Mouse (Mus musculus): ENCODE measurements around the gene Dynlt1a. TPM values are rescaled to one million over a fixed set of nuclear protein-coding genes. Genes with fewer than 3 reads are reported as not detected.
A peak's percentile ranks its signal among the peaks of the same experiment; 100 is the strongest.
"Not testable (repeated sequence)": the region's sequence is repeated elsewhere in the genome, so short reads cannot be mapped to it uniquely, and the experiment has no call there.

Gene Dynlt1a
- polyA plus RNA-seq, 1 experiment from 2014 or later, result 17.5 TPM

DNA sequence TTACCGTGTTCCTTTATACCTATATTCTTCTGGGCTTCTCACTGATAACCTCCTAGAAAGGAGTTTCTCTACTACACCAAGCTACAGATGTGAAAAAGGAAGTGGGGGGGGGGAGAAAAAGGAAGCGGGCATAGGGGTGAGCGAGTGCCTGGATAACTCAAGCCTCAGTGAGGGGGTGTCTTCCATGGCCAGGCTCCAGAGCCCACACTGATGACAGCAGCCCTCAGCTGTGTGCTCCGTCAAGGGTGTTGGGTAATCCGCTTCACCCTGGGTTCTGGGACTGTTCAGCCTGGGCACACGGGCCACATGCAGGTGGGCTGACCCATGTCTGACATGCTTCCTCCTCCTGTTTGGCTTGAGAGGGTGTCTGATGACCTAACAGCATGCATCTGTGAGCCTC is 45.3 kb downstream of the Dynlt1a start:
- H3K36me3 ChIP-seq (ENCODE audit: control insufficient read depth, insufficient read depth, low read length); H3K4me1 ChIP-seq (ENCODE audit: control insufficient read depth, insufficient read depth, low read length); H3K9ac ChIP-seq (ENCODE audit: low read depth, low read length); H3K27ac ChIP-seq (ENCODE audit: low read depth, low read length); H3K4me2 ChIP-seq (replicated peaks; ENCODE audit: low read depth, low read length); H3K4me3 ChIP-seq (ENCODE audit: low read length); H3K9me3 ChIP-seq (ENCODE audit: control insufficient read depth, low read length); ATAC-seq (ENCODE audit: low FRiP score, low TSS enrichment); H3K27me3 ChIP-seq (ENCODE audit: control insufficient read depth, insufficient read depth, low read length): not testable (repeated sequence)
- 92% methylated on average over 6 of the region's 6 CpGs for WGBS

GRCm38 (mm10) chr17:6270840-6271239 is 46.5 kb downstream of the Dynlt1a start:
- H3K36me3 ChIP-seq (ENCODE audit: control insufficient read depth, insufficient read depth, low read length); H3K27me3 ChIP-seq (ENCODE audit: control insufficient read depth, insufficient read depth, low read length); H3K4me1 ChIP-seq (ENCODE audit: control insufficient read depth, insufficient read depth, low read length); H3K27ac ChIP-seq (ENCODE audit: low read depth, low read length); ATAC-seq (ENCODE audit: low FRiP score, low TSS enrichment); H3K9me3 ChIP-seq (ENCODE audit: control insufficient read depth, low read length): not testable (repeated sequence)
- Histone ChIP-seq H3K4me3 (ENCODE audit: low read length) (peak overlapping the region; percentile 49), H3K9ac (ENCODE audit: low read depth, low read length) (peak overlapping the region; percentile 60; the same call in 1 of the 2 replicates), H3K4me2 (replicated peaks; ENCODE audit: low read depth, low read length) (peak overlapping the region; percentile 51)
- under 1% methylated on average over 23 of the region's 25 CpGs for WGBS

GRCm38 (mm10) chr17:6269876-6270831 is 47.1 kb downstream of the Dynlt1a start:
- peak; percentile 85 for ATAC-seq (ENCODE audit: low FRiP score, low TSS enrichment)
- H3K27ac ChIP-seq (ENCODE audit: low read depth, low read length); H3K4me1 ChIP-seq (ENCODE audit: control insufficient read depth, insufficient read depth, low read length); H3K27me3 ChIP-seq (ENCODE audit: control insufficient read depth, insufficient read depth, low read length); H3K9me3 ChIP-seq (ENCODE audit: control insufficient read depth, low read length); H3K36me3 ChIP-seq (ENCODE audit: control insufficient read depth, insufficient read depth, low read length): not testable (repeated sequence)
- H3K4me2 ChIP-seq (replicated peaks; ENCODE audit: low read depth, low read length), result peak overlapping the region; percentile 51
- peak overlapping the region; percentile 60 for H3K9ac ChIP-seq (ENCODE audit: low read depth, low read length)
- 1% methylated on average over 43 of the region's 84 CpGs for WGBS
- H3K4me3 ChIP-seq (ENCODE audit: low read length), result peak overlapping the region; percentile 49

DNA sequence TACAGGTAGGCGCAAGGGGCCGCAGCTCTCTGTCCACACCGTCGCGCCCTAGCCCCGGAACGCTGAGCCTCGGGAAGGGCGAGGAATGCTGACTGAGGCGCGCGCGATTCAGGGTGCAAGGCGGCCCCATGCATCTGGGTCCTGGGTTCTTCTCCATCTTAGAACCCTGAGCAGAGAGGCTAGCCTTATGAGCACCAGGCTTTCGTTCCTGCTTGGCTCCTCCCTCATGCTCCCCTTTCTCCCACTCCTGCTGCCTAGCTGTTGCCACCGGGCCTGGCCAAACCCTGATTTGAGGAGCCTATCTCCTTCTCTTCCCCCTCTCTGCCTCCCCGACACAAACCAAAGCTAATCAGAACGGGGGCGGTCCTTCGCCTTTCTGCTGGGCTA is 60.2 kb downstream of the Dynlt1a start:
- not testable (repeated sequence) for H3K9ac ChIP-seq (ENCODE audit: low read depth, low read length); H3K4me3 ChIP-seq (ENCODE audit: low read length); H3K27me3 ChIP-seq (ENCODE audit: control insufficient read depth, insufficient read depth, low read length); H3K36me3 ChIP-seq (ENCODE audit: control insufficient read depth, insufficient read depth, low read length); H3K4me1 ChIP-seq (ENCODE audit: control insufficient read depth, insufficient read depth, low read length); ATAC-seq (ENCODE audit: low FRiP score, low TSS enrichment); H3K27ac ChIP-seq (ENCODE audit: low read depth, low read length); H3K9me3 ChIP-seq (ENCODE audit: control insufficient read depth, low read length)
- peak overlapping the region; percentile 39; the same call in 1 of the 2 replicates for H3K4me2 ChIP-seq (replicated peaks; ENCODE audit: low read depth, low read length)
- 1% methylated on average over 6 of the region's 20 CpGs for WGBS

GRCm38 (mm10) chr17:6256400-6257069 is 60.8 kb downstream of the Dynlt1a start, which contains the start of gene Tmem181a:
Tmem181a (plus strand) TSS chr17:6256860.
- H3K4me1 ChIP-seq (ENCODE audit: control insufficient read depth, insufficient read depth, low read length); H3K9me3 ChIP-seq (ENCODE audit: control insufficient read depth, low read length); H3K9ac ChIP-seq (ENCODE audit: low read depth, low read length); H3K27me3 ChIP-seq (ENCODE audit: control insufficient read depth, insufficient read depth, low read length); H3K36me3 ChIP-seq (ENCODE audit: control insufficient read depth, insufficient read depth, low read length); H3K27ac ChIP-seq (ENCODE audit: low read depth, low read length): not testable (repeated sequence)
- Histone ChIP-seq H3K4me3 (ENCODE audit: low read length) (peak within 1 kb of the TSS; percentile 9; the same call in 1 of the 2 replicates), H3K4me2 (replicated peaks; ENCODE audit: low read depth, low read length) (peak within 1 kb of the TSS; percentile 39)
- under 1% methylated on average over 19 of the region's 51 CpGs for WGBS
- peak; percentile 71; the same call in 1 of the 2 replicates for ATAC-seq (ENCODE audit: low FRiP score, low TSS enrichment)

Other genes with a start within 250 kb of the Dynlt1a start
- gene Serac1, start 237.8 kb downstream of the Dynlt1a start, polyA plus RNA-seq (2014; fragmentation: Nextera tagmentation; extraction: Ambion mirVana), result 4.3 and 6.6 TPM in 2 replicates
- gene Gtf2h5, start 237.7 kb downstream of the Dynlt1a start, polyA plus RNA-seq (2014; fragmentation: Nextera tagmentation; extraction: Ambion mirVana), result 180 and 218 TPM in 2 replicates
- 73.7 and 86.4 TPM in 2 replicates for gene Tulp4, start 211.1 kb downstream of the Dynlt1a start, polyA plus RNA-seq (2014; fragmentation: Nextera tagmentation; extraction: Ambion mirVana)
- gene Tmem181a, start 60.6 kb downstream of the Dynlt1a start, polyA plus RNA-seq (2014; fragmentation: Nextera tagmentation; extraction: Ambion mirVana), result 8.4 and 15.8 TPM in 2 replicates
- 506 and 609 TPM in 2 replicates for gene Dynlt1b, start 112.6 kb upstream of the Dynlt1a start, polyA plus RNA-seq (2014; fragmentation: Nextera tagmentation; extraction: Ambion mirVana)